Mouse (Mus musculus) embryonic facial prominence, embryonic 12.5 days (tissue): Measurements from ENCODE around the gene Crybb2. TPM values are rescaled to one million over a fixed set of nuclear protein-coding genes. Genes with fewer than 3 reads are reported as not detected.
"Not testable (repeated sequence)": the region's sequence is repeated elsewhere in the genome, so short reads cannot be mapped to it uniquely, and the experiment has no call there.

Source experiments
- ATAC-seq: fragments of 200-750 bp; cut with Nextera tagmentation; 2 replicates; pipeline ENCODE4 v1.8.0; 2017; ENCODE audit not compliant: insufficient number of reproducible peaks, insufficient read depth, low FRiP score, low TSS enrichment
- H3K27ac ChIP-seq: fragments of 300-500 bp; sonication (generic); 2 replicates; pipeline ENCODE4 v1.5.1; 2016; ENCODE audit warnings: mild to moderate bottlenecking
- H3K27me3 ChIP-seq: fragments of 300-500 bp; sonication (generic); 2 replicates; pipeline ENCODE4 v1.6.1; 2016; ENCODE audit warnings: mild to moderate bottlenecking, moderate library complexity
- H3K36me3 ChIP-seq: fragments of 300-500 bp; sonication (generic); 2 replicates; pipeline ENCODE4 v1.6.1; 2016; ENCODE audit warnings: mild to moderate bottlenecking
- H3K4me1 ChIP-seq: fragments of 300-500 bp; sonication (generic); 2 replicates; pipeline ENCODE4 v1.6.1; 2016
- H3K4me2 ChIP-seq: fragments of 300-500 bp; sonication (generic); replicated peaks from 2 replicates; pipeline ENCODE4 v1.6.1; 2016; ENCODE audit warnings: mild to moderate bottlenecking, moderate library complexity
- H3K4me3 ChIP-seq: fragments of 300-500 bp; sonication (generic); 2 replicates; pipeline ENCODE4 v1.5.1; 2016; ENCODE audit warnings: mild to moderate bottlenecking
- H3K9ac ChIP-seq: fragments of 300-500 bp; sonication (generic); 2 replicates; pipeline ENCODE4 v1.6.1; 2016; ENCODE audit warnings: mild to moderate bottlenecking, moderate library complexity
- H3K9me3 ChIP-seq: fragments of 300-500 bp; sonication (generic); 2 replicates; pipeline ENCODE4 v1.6.1; 2016; ENCODE audit warnings: mild to moderate bottlenecking, moderate library complexity
- WGBS: fragments of 180-500 bp; shearing (Covaris S2); methylation state at CpG from one replicate; pipeline ENCODE4 v1.1.7; 2016; 5-methylcytosine and 5-hydroxymethylcytosine counted together
- polyA plus RNA-seq: library from polyadenylated mRNA; unstranded; fragments of >200 nt; fragmentation: Nextera tagmentation; extraction: Ambion mirVana; gene quantifications from 2 replicates; pipeline ENCODE4 v1.2.1, GENCODE M21; 2016

The Crybb2 gene
- polyA plus RNA-seq = not detected in 2 replicates

GRCm38 (mm10) chr5:113070017-113070416, at the start of gene Crybb2:
Gene Crybb2, minus strand, starts transcription at chr5:113070117.
- no peak for ATAC-seq

GRCm38 (mm10) chr5:113119291-113119690, 49.4 kb upstream of the Crybb2 start:
- H3K27ac ChIP-seq = 0 out of 2 replicates have a peak overlapping the region, but pooled peaks have one; percentile 17
- no peak overlapping the region for H3K9ac ChIP-seq
- WGBS = 72% methylated on average over 9 of the region's 9 CpGs
- H3K9me3 ChIP-seq = no peaks in the 10 kb centered on the region
- no peaks in the 10 kb centered on the region for H3K27me3 ChIP-seq
- no peak overlapping the region for H3K4me2 ChIP-seq
- H3K36me3 ChIP-seq = no peaks in the 10 kb centered on the region
- peaks cover 48% of the 10 kb centered on the region for H3K4me1 ChIP-seq
- ATAC-seq = no peak
- H3K4me3 ChIP-seq = no peak overlapping the region

More at GRCm38 (mm10) chr5:113070017-113070416, at the start of gene Crybb2:
- no peak within 1 kb of the TSS for H3K9ac ChIP-seq
- no peaks in the 10 kb centered on the region for H3K36me3 ChIP-seq
- no peak within 1 kb of the TSS for H3K4me2 ChIP-seq
- no peak within 1 kb of the TSS for H3K27ac ChIP-seq
- H3K27me3 ChIP-seq = no peaks in the 10 kb centered on the region
- no peak within 1 kb of the TSS for H3K4me3 ChIP-seq
- no peaks in the 10 kb centered on the region for H3K9me3 ChIP-seq
- H3K4me1 ChIP-seq = no peaks in the 10 kb centered on the region

- Histone ChIP-seq H3K9ac (no peak overlapping the region), H3K36me3 (no peaks in the 10 kb centered on the region), H3K27ac (0 out of 2 replicates have a peak overlapping the region, but pooled peaks have one; percentile 17), H3K4me2 (no peak overlapping the region), H3K4me1 (peaks cover 50% of the 10 kb centered on the region), H3K9me3 (no peaks in the 10 kb centered on the region), H3K4me3 (no peak overlapping the region), H3K27me3 (no peaks in the 10 kb centered on the region)
- 29% methylated on average over 6 of the region's 6 CpGs for WGBS
- ATAC-seq = no peak
These were observed 48.8 kb upstream of the Crybb2 start for GRCm38 (mm10) chr5:113118695-113119094.

- WGBS = 73% methylated on average over 5 of the region's 5 CpGs
- Histone ChIP-seq H3K4me1 (peaks cover 46% of the 10 kb centered on the region), H3K9me3 (no peaks in the 10 kb centered on the region), H3K27me3 (no peaks in the 10 kb centered on the region), H3K4me2 (no peak overlapping the region), H3K4me3 (no peak overlapping the region), H3K27ac (no peak overlapping the region), H3K9ac (no peak overlapping the region), H3K36me3 (no peaks in the 10 kb centered on the region)
- ATAC-seq = no peak
These were observed 47.4 kb upstream of the Crybb2 start for GRCm38 (mm10) chr5:113117361-113117760.

DNA sequence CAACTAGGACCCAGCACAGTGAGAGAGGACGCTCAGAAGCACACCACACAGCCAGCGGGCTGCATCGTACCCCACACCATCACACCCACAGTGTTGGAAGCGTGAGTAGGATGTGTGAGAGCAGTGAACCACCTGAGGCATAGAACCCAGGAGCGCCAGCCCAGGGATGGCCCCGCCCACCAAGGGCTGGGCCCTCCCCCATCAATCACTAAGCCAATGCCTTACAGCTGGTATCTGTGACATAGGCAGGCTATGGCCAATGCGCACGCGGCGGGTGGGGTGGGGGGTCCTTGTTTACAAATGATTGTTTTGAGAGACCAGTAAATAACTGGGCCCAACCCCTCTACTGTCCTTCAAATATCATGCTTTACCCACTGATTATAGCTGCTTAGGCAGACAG, 46.0 kb upstream of the Crybb2 start:
- no peaks in the 10 kb centered on the region for H3K36me3 ChIP-seq
- no peaks in the 10 kb centered on the region for H3K27me3 ChIP-seq
- peaks cover 40% of the 10 kb centered on the region for H3K4me1 ChIP-seq
- no peak overlapping the region for H3K27ac ChIP-seq
- H3K4me2 ChIP-seq = no peak overlapping the region
- no peaks in the 10 kb centered on the region for H3K9me3 ChIP-seq
- no peak for ATAC-seq
- no peak overlapping the region for H3K4me3 ChIP-seq
- H3K9ac ChIP-seq = no peak overlapping the region
- WGBS = 62% methylated on average over 10 of the region's 10 CpGs

- Histone ChIP-seq H3K4me3 (no peak overlapping the region), H3K36me3 (no peaks in the 10 kb centered on the region), H3K4me1 (peaks cover 32% of the 10 kb centered on the region), H3K27me3 (no peaks in the 10 kb centered on the region), H3K9ac (no peak overlapping the region), H3K4me2 (no peak overlapping the region), H3K27ac (0 out of 2 replicates have a peak overlapping the region, but pooled peaks have one; percentile 26), H3K9me3 (no peaks in the 10 kb centered on the region)
- 37% methylated on average over 20 of the region's 20 CpGs for WGBS
- no peak for ATAC-seq
These were observed 44.6 kb upstream of the Crybb2 start for GRCm38 (mm10) chr5:113114264-113115225.

GRCm38 (mm10) chr5:113113120-113113519, 43.2 kb upstream of the Crybb2 start:
- WGBS = 46% methylated on average over 5 of the region's 5 CpGs
- 0 out of 2 replicates have a peak, but pooled peaks have one; percentile 13 for ATAC-seq
- Histone ChIP-seq H3K9ac (peak overlapping the region; percentile 24; the same call in 1 of the 2 replicates), H3K4me2 (no peak overlapping the region), H3K27me3 (no peaks in the 10 kb centered on the region), H3K27ac (no peak overlapping the region), H3K9me3 (no peaks in the 10 kb centered on the region), H3K4me3 (no peak overlapping the region), H3K4me1 (peaks cover 25% of the 10 kb centered on the region), H3K36me3 (no peaks in the 10 kb centered on the region)

GRCm38 (mm10) chr5:113111336-113111735, 41.4 kb upstream of the Crybb2 start:
- Histone ChIP-seq H3K4me2 (no peak overlapping the region), H3K27me3 (no peaks in the 10 kb centered on the region), H3K27ac (0 out of 2 replicates have a peak overlapping the region, but pooled peaks have one; percentile 69), H3K9ac (no peak overlapping the region), H3K9me3 (no peaks in the 10 kb centered on the region), H3K4me1 (peaks cover 31% of the 10 kb centered on the region), H3K4me3 (no peak overlapping the region), H3K36me3 (no peaks in the 10 kb centered on the region)
- no peak for ATAC-seq
- WGBS = 8% methylated on average over 4 of the region's 4 CpGs

DNA sequence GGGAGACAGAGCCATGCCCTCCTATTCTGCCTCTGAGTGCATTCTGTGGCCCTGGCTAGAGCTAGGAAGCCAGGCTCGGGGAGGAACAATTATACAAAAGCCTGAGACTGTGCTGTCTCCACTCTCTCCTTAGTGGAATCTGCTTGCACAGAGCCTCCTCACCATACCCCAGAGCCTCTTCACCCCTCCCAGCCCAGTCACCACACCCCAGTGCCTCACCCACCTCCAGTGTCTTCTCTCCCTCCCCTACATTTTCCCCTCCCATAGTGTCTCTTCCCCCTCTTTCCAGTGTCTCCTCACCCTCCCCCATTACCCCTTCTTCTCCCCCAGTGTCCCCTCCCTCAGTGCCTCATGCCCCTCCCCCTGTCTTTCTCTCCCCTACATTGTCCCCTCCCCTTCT, 41.0 kb upstream of the Crybb2 start:
- Histone ChIP-seq H3K27ac (peak overlapping the region; percentile 69), H3K9ac (0 out of 2 replicates have a peak overlapping the region, but pooled peaks have one; percentile 15), H3K4me1 (peaks cover 31% of the 10 kb centered on the region), H3K9me3 (no peaks in the 10 kb centered on the region), H3K27me3 (no peaks in the 10 kb centered on the region), H3K4me3 (no peak overlapping the region), H3K36me3 (no peaks in the 10 kb centered on the region), H3K4me2 (no peak overlapping the region)
- 0% methylated on average over 1 of the region's 1 CpGs for WGBS
- ATAC-seq = no peak

DNA sequence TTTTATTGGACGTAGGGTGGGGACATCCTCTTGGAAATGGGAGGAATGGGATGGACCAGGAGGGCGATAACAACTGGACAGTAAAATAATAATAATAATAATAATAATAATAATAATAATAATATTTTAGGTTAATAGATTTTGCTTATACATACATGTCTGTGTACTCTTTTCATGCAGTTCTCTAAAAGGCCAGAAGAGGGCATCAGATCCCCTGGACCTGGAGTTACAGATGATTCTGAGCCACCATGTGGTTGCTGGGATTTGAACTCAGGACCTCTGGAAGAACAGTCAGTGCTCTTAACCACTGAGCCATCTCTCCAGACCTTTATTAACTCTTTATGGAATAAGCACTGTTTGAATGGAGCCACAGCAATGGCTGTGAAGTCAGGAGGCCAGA, 39.7 kb upstream of the Crybb2 start:
- H3K27ac ChIP-seq, H3K9me3 ChIP-seq, H3K4me3 ChIP-seq, ATAC-seq, H3K27me3 ChIP-seq, H3K4me2 ChIP-seq, H3K36me3 ChIP-seq, H3K9ac ChIP-seq: not testable (repeated sequence)
- 82% methylated on average over 2 of the region's 2 CpGs for WGBS
- H3K4me1 ChIP-seq = peaks cover 28% of the 10 kb centered on the region

DNA sequence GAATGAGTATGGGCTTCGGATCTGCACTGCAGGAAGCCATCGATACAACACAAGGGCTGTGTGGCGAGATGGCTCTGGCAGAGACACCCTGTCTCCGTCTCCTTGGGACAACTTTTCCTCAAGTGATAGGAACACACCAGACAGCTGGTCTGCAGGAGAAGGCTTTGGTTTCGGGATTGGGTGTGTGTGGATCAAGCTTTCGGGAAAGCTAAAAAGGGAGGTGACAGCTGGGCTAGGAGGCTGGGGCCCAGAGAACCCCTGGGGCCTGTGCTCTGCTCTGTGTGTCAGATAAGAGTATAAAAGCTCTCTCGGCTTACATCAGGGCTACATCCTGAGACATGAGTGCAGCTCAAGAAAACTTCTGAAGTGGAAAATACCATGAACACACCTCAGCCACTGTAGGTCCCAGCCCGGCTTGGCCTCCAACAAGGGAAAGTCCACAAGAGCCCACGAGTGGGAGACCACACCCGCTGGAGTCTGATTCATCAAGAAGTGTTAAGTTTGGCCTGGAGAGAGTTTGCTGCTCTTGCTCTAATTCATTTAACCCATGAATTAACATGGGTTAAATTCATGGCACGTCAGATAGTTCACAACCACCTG, 38.3 kb upstream of the Crybb2 start:
- no peak overlapping the region for H3K4me3 ChIP-seq
- no peaks in the 10 kb centered on the region for H3K9me3 ChIP-seq
- no peak for ATAC-seq
- H3K4me2 ChIP-seq = no peak overlapping the region
- H3K27me3 ChIP-seq = no peaks in the 10 kb centered on the region
- 71% methylated on average over 11 of the region's 11 CpGs for WGBS
- no peak overlapping the region for H3K9ac ChIP-seq
- H3K27ac ChIP-seq = no peak overlapping the region; the same call in 1 of the 2 replicates
- no peaks in the 10 kb centered on the region for H3K36me3 ChIP-seq
- peaks cover 20% of the 10 kb centered on the region for H3K4me1 ChIP-seq
